Mouse (Mus musculus): ENCODE measurements around the gene Klc1. TPM values are rescaled to one million over a fixed set of nuclear protein-coding genes. Genes with fewer than 3 reads are reported as not detected.
"Not testable (repeated sequence)": the region's sequence is repeated elsewhere in the genome, so short reads cannot be mapped to it uniquely, and the experiment has no call there.

The Klc1 gene
- total RNA-seq (2015) (36.3 and 36.7 TPM in 2 replicates), total RNA-seq (2017) (72.7 and 83.1 TPM in 2 replicates)

GRCm38 (mm10) chr12:111758381-111759175, at the start of gene Klc1:
Gene Klc1 (plus strand): TSS chr12:111758849.
- peak; percentile 62 for ATAC-seq (ENCODE audit: poor library complexity, severe bottlenecking)

DNA sequence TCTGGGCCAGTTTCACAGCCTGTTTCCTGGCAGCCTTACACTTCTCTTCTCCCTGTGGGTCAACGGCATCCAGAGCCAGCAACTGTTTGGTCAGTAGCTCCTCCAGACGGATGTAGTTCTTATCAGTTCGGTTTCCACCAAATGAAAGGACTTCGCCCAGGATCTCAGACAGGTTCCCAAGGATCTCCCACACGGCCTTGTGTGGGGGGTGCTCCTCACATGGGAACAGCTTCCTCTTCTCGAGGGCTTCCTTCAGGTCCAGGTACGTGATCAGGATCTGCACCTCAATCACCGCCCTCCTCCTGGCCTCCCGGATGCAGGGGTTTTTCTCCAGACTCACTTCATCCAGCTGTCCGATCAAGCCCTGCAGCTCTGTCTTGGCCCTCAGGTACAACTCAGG, 48.6 kb upstream of the Klc1 start:
- no peak for ATAC-seq (ENCODE audit: poor library complexity, severe bottlenecking)

DNA sequence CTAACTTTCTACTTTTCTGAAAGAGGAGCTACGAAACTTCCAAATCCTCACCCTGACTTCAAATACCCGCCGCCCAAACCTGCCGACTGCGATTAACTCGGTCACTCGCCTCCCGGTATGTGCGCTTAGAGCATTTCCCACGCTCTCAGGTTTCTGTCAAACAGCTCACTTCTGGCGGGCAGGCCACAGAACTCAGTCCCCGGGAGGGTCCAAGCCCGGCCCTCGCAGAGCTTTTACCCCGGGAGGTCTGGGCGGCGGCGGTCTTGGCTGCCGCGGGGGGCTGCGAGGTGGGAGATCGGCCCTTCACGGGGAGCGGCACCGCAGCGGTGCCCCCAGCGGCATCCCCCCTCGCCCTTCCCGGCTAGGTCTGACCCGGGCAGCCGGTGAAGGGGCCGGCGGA, 46.2 kb upstream of the Klc1 start:
- ATAC-seq (ENCODE audit: poor library complexity, severe bottlenecking): no peak

GRCm38 (mm10) chr12:111713004-111713651, 45.5 kb upstream of the Klc1 start, which contains the start of the genes Bag5 and Apopt1:
Gene Bag5 (minus strand): TSS chr12:111713257.
Gene Apopt1 (plus strand): TSS chr12:111713261.
- peak; percentile 98 for ATAC-seq (ENCODE audit: poor library complexity, severe bottlenecking)

DNA sequence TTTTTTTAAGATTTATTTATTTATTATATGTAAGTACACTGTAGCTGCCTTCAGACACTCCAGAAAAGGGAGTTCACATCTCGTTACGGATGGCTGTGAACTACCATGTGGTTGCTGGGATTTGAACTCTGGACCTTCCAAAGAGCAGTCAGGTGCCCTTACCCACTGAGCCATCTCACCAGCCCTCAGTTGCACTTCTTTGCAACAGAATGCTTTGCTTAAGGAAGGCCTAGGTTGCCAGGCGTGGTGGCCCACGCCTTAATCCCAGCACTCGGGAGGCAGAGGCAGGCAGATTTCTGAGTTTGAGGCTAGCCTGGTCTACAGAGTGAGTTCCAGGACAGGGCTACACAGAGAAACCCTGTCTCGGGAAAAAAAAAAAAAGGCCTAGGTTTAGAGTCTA, 44.8 kb upstream of the Klc1 start:
- ATAC-seq (ENCODE audit: poor library complexity, severe bottlenecking): not testable (repeated sequence)

DNA sequence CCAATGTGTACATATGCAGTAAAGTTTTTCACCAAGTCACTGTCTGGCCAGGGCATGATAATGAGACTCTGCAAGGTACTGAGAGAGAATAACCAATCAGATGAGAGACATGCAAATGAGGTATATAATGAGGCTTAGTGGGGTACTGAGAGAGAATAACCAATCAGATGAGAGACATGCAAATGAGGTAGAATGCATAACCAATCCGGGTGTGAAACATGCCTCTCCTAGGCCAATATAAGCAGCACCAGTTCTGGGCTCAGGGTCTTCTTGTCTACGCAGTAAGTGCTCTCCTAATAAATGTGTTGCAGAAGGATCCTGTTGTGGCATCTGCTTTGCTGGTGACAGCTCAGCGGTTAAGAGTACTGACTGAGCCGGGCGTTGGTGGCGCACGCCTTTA, 42.1 kb upstream of the Klc1 start:
- no peak for ATAC-seq (ENCODE audit: poor library complexity, severe bottlenecking)

DNA sequence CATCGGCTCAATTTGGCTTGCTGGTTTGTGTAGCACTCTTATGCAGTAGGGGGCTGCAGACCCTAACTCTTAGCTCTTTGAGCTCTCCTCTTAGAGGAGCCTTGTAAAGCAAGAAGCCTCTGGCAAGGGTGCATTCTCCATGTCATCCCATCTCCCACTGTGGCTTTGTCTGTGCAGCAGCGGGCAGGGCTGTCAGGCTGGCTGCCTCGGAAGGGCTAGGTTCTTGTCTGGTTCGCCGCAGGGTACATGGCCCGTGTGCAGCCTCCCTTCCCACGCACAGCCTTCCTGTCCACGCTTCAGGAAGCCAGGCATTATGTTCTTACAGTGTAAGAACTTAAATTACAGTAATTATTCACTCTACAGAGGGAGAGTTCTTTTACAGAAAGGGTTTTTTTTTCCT, 40.0 kb upstream of the Klc1 start:
- ATAC-seq (ENCODE audit: poor library complexity, severe bottlenecking): no peak

- ATAC-seq (ENCODE audit: poor library complexity, severe bottlenecking): no peak
Observed at GRCm38 (mm10) chr12:111720222-111720621, 38.4 kb upstream of the Klc1 start.

GRCm38 (mm10) chr12:111722654-111723053, 36.0 kb upstream of the Klc1 start:
- no peak for ATAC-seq (ENCODE audit: poor library complexity, severe bottlenecking)

DNA sequence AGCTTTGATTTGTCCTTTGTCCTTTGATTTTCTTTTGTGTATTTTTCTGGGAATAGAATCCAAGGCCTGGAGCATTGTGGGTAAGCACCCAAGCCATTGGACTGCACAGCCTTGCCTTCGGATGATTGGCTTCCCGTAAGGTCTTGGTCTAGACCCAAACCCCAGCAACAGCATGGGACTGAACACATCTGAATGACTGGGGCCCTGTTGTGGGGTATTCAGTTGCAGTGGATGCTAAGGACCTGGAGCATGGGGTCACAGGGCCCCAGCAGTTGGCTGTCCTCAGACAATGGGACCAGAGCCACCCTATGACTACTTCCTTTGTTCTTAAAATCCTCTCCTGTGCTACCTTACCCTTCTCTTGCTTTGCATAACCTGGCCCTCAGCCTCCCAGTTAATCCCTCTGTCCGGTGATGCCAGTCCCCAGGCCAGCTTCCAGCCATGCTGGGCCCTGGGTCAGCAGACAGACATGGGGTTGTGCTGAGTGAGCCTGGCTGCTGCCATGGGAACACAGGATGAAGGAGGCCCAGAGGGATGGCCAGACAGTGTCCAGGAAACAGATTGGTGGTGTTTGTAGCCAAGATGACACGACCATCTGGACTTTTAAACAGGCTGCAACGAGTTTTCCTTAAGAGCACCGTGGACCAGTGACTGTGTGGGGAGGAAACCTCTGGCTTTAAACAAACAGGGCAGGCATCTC, 33.9 kb upstream of the Klc1 start:
- no peak for ATAC-seq (ENCODE audit: poor library complexity, severe bottlenecking)

DNA sequence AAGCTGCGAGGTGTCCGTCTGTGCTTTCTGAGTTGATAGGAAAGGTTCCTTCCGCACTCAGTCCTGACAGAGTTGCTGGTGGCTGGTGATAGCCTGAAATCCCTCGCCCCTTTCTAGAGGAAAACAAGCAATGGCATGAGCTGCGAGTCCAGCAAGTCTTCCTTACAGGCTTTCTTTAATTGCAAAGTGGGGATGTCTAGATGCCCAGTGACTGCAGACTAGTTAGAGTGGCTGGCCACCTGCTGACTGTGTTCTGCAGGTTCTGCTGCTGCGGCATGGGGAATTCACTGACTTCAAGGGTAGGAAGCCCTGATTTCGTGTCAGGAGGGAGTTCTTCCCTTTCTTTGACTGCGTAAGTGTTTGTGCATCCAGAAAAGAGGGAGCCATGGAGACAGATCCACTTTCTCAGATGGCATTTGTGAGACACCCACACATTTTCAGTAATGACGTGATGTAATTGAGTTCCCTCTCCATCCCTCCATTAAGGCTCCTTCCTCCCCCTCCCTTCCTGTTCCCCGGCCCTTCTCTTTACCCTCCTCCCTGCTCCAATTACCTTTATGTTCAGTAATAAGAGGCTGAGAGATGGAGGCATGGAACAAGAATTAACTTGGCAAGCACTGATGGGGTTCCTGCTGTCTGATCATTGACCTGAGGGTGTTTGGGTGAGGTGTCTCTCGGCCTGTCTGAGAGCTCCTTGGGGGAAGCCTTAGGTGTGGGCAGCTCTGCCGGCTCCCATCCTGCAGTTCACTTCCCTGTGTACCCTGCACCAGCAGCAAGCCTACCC, 33.1 kb upstream of the Klc1 start:
- no peak; the same call in 1 of the 2 replicates for ATAC-seq (ENCODE audit: poor library complexity, severe bottlenecking)

GRCm38 (mm10) chr12:111726122-111726463, 32.6 kb upstream of the Klc1 start:
- peak; percentile 87 for ATAC-seq (ENCODE audit: poor library complexity, severe bottlenecking)

DNA sequence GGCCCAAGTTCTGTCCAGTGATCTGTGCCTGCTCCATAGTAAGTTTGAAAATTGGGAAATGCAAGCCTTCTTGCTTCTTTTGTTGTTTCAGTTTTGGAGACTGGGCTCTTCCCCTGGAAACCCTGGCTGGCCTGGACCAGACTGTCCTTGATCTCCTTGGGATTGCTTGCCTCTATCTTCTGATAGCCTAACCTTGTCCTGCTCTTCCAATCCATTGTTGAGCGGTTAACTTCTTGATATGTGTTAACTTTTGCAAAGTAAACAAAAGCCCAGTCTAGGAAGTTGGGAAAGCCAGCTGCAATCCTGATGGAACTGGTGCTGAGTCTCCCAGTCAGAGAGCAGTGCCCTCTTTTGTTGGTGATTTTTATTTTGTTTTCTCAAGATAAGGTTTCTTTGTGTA, 30.7 kb upstream of the Klc1 start:
- no peak for ATAC-seq (ENCODE audit: poor library complexity, severe bottlenecking)

- ATAC-seq (ENCODE audit: poor library complexity, severe bottlenecking): peak; percentile 100
Observed at GRCm38 (mm10) chr12:111731822-111732807, 26.5 kb upstream of the Klc1 start.

DNA sequence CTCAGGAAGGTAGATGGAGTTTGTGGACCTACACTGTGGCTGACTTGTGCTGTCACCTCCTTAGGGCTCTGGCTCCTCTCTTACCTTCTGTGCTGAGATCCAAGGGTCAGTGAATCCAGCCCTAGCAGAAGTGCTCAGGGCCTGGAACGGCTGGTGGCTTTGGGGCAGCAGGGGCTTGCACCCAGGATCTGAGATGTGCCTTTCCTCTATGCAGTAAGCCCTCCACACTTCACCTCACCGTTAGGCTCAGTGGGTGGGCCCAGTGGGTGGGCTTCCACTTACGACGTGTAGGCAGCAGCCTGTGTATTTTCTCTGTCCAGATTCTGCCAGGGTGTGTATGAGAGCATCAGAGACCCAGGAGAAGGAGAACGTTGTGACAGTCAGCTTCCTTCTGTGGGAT, 25.7 kb upstream of the Klc1 start:
- 0 out of 2 replicates have a peak, but pooled peaks have one; percentile 2 for ATAC-seq (ENCODE audit: poor library complexity, severe bottlenecking)

DNA sequence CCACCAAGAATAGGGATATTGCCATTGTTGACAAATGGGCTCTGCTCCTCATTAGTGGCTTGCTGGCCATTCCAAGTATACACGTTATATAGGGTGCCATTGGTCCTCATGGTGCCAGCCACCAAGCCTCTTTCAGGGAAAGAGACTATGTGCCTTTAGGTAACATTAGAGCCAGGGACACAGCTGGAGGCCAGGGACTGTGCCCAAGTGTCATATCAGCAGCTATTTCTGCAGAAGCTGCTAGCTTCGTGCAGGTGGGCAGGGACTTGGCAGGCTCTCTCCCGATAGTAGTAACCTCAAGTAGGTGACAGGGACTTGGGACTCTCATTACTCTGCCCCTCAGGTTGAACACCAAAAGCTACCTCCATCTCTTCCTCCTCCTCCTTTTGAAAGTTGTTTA, 23.7 kb upstream of the Klc1 start:
- ATAC-seq (ENCODE audit: poor library complexity, severe bottlenecking): no peak

DNA sequence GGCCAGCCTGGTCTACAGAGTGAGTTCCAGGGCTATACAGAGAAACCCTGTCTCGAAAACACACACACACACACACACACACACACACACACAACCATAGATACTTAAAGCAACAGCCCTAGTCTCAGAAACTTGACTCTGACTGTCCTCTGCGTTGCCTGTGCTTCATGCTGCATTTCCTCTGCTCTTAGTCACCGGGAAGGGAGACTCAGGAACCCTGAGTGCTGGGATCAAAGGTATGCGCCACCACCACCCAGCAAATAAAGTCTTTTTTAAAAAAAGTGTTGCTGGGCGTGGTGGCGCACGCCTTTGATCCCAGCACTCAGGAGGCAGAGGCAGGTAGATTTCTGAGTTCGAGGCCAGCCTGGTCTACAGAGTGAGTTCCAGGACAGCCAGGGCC, 22.0 kb upstream of the Klc1 start:
- not testable (repeated sequence) for ATAC-seq (ENCODE audit: poor library complexity, severe bottlenecking)

GRCm38 (mm10) chr12:111737370-111737769, 21.3 kb upstream of the Klc1 start:
- ATAC-seq (ENCODE audit: poor library complexity, severe bottlenecking): no peak

DNA sequence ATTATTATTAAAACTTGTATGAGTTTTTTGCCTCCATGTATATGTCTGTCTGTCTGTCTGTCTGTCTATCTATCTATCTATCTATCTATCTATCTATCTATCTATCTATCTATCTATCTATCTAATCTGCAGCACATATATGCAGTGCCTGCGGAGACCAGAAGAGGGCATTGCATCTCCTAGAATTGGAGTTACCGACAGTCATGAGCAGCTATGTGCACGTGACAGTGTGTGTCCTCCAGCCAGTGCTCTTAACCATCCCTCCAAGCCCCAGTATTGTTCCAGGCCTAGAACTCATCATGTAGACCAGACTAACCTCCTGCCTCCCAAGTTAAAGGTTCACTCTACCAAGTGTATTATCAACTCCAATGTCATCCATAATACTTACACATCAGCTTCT, 19.9 kb upstream of the Klc1 start:
- peak; percentile 54; the same call in 1 of the 2 replicates for ATAC-seq (ENCODE audit: poor library complexity, severe bottlenecking)

DNA sequence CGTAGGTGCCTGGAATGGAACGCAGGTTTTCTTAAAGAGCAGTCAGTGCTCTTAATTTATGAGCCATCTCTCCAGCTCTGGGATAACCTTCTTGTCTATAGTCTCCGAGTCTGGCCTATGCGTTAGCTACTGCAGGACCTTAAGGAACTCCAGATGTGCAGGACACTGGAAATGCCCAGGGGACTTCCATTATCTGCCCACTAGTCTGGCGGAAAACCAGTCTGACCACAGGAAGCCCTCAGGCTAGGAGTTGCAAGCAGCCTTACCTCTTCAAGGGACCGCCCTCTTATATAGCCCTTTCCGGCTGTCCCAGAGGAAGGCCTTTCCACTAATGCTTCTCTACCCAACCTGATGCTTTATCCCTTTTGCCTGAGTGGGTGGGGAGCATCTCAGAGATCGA, 17.3 kb upstream of the Klc1 start:
- ATAC-seq (ENCODE audit: poor library complexity, severe bottlenecking): no peak

Data from megakaryocyte, adult 5-6 weeks (primary cell).